Mouse (Mus musculus) liver, postnatal 0 days (tissue): ENCODE measurements at regions not wholly inside any gene's neighbourhood (a gene's known extent, or its start where the extent isn't known, plus 50 kb on each side); places are given as distances from the start of the nearest gene placed in this dataset.

ENCODE experiments used
- CTCF ChIP-seq: sonication (generic); IDR thresholded peaks from 2 replicates; pipeline ENCODE4 v1.5.1; 2016; ENCODE audit warnings: antibody characterized with exemption, low read depth
- EP300 ChIP-seq: IDR thresholded peaks from 2 replicates; pipeline ENCODE4 v1.6.1; 2016; ENCODE audit warnings: antibody characterized with exemption, low read depth, mild to moderate bottlenecking

DNA sequence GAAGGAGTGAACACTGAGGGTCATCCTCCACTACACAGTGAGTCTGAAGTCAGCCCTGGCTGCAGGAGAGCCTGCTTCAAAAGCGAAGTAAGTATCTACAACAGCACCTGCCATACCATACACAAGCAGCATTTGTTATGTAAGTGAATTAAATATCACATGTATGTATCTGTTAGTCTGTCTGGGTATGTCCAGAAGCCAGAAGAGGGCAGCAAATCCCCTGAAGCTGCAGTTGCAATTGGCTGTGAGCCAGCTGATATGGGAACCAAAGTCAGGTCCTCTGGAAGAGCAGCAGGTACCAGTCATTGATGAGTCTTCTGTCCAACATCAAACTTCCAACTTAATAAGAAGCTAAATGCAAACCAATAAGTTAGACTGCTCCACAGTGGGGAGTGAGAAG is 239.8 kb upstream of the Smim15 start:
- peak; percentile 42 for TF ChIP-seq CTCF
- TF ChIP-seq EP300: no peak
